Mouse (Mus musculus) kidney, postnatal 0 days (tissue): Measurements from ENCODE around the gene M6pr. TPM values are rescaled to one million over a fixed set of nuclear protein-coding genes. Genes with fewer than 3 reads are reported as not detected.

Experiments
- ATAC-seq: fragments of 200-750 bp; cut with Nextera tagmentation; replicated peaks from 2 replicates; pipeline ENCODE4 v1.8.0; 2017; ENCODE audit warnings: low read depth, moderate number of reproducible peaks, moderate TSS enrichment, moderate library complexity; ENCODE audit not compliant: low FRiP score
- DNase-seq: peaks from one replicate; pipeline ENCODE4 v3.0.0-alpha.2; 2016; ENCODE audit warnings: low spot score
- H3K27ac ChIP-seq: fragments of 300-500 bp; sonication (generic); 2 replicates; pipeline ENCODE4 v1.5.1; 2014; ENCODE audit warnings: mild to moderate bottlenecking
- H3K27me3 ChIP-seq: fragments of 300-500 bp; sonication (generic); 2 replicates; pipeline ENCODE4 v1.6.1; 2014; ENCODE audit warnings: low read length, mixed read lengths; ENCODE audit not compliant: insufficient read depth
- H3K36me3 ChIP-seq: fragments of 300-500 bp; sonication (generic); 2 replicates; pipeline ENCODE4 v1.6.1; 2014; ENCODE audit warnings: low read length, mixed read lengths; ENCODE audit not compliant: insufficient read depth
- H3K4me1 ChIP-seq: fragments of 300-500 bp; sonication (generic); replicated peaks from 2 replicates; pipeline ENCODE4 v1.6.1; 2014; ENCODE audit warnings: antibody characterized with exemption, low read length, mixed read lengths; ENCODE audit not compliant: insufficient read depth
- H3K4me2 ChIP-seq: fragments of 300-500 bp; sonication (generic); 2 replicates; pipeline ENCODE4 v1.6.1; 2014; ENCODE audit warnings: mild to moderate bottlenecking, low read length, moderate library complexity, mixed read lengths
- H3K4me3 ChIP-seq: fragments of 300-500 bp; sonication (generic); replicated peaks from 2 replicates; pipeline ENCODE4 v1.5.1; 2014; ENCODE audit warnings: low read depth, low read length
- H3K9ac ChIP-seq: fragments of 300-500 bp; sonication (generic); 2 replicates; pipeline ENCODE4 v1.6.1; 2014; ENCODE audit warnings: low read depth, low read length
- H3K9me3 ChIP-seq: fragments of 300-500 bp; sonication (generic); replicated peaks from 2 replicates; pipeline ENCODE4 v1.6.1; 2016; ENCODE audit warnings: low read length, inconsistent platforms, mixed read lengths
- CTCF ChIP-seq: IDR thresholded peaks from 2 replicates; pipeline ENCODE4 v1.5.1; 2016; ENCODE audit warnings: antibody characterized with exemption, low read depth, mild to moderate bottlenecking, moderate library complexity
- WGBS: fragments of 180-500 bp; shearing (Covaris S2); extraction: QIAGEN DNeasy Blood & Tissue Kit; methylation state at CpG from one replicate; pipeline ENCODE4 v1.1.7; 2014; 5-methylcytosine and 5-hydroxymethylcytosine counted together
- polyA plus RNA-seq: library from polyadenylated mRNA; unstranded; fragments of >200 nt; fragmentation: Nextera tagmentation; extraction: Ambion mirVana; gene quantifications from 2 replicates; pipeline ENCODE4 v1.2.1, GENCODE M21; 2015

Gene M6pr
- 130 and 138 TPM in 2 replicates for polyA plus RNA-seq

- peak within 1 kb of the TSS; percentile 75 for H3K4me2 ChIP-seq
- peak within 1 kb of the TSS; percentile 70 for H3K4me3 ChIP-seq
- peaks cover 10% of the 10 kb centered on the region for H3K36me3 ChIP-seq
- ATAC-seq (peak; percentile 99), DNase-seq (peak; percentile 99)
- WGBS, result under 1% methylated on average over 49 of the region's 49 CpGs
- H3K9ac ChIP-seq, result peak within 1 kb of the TSS; percentile 77
- TF ChIP-seq CTCF, result peak; percentile 83
- no peaks in the 10 kb centered on the region for H3K9me3 ChIP-seq
- H3K27ac ChIP-seq, result peak within 1 kb of the TSS; percentile 72
- H3K27me3 ChIP-seq, result no peaks in the 10 kb centered on the region
- H3K4me1 ChIP-seq, result peaks cover 10% of the 10 kb centered on the region; the same call in 1 of the 2 replicates
Measured at GRCm38 (mm10) chr6:122308505-122309393, at the start of gene M6pr. TSS of gene M6pr (plus strand) at chr6:122308720.

- ATAC-seq (no peak), DNase-seq (no peak)
- no peak overlapping the region for H3K4me3 ChIP-seq
- TF ChIP-seq CTCF, result no peak
- no peaks in the 10 kb centered on the region for H3K4me1 ChIP-seq
- 83% methylated on average over 8 of the region's 8 CpGs for WGBS
- no peak overlapping the region for H3K4me2 ChIP-seq
- no peak overlapping the region for H3K9ac ChIP-seq
- H3K36me3 ChIP-seq, result no peaks in the 10 kb centered on the region
- H3K27ac ChIP-seq, result no peak overlapping the region
- no peaks in the 10 kb centered on the region for H3K9me3 ChIP-seq
- no peaks in the 10 kb centered on the region for H3K27me3 ChIP-seq
Measured at GRCm38 (mm10) chr6:122262543-122262942, 46.0 kb upstream of the M6pr start.

- Histone ChIP-seq H3K27me3 (no peaks in the 10 kb centered on the region), H3K36me3 (no peaks in the 10 kb centered on the region), H3K9me3 (no peaks in the 10 kb centered on the region), H3K4me2 (no peak overlapping the region), H3K27ac (no peak overlapping the region), H3K9ac (no peak overlapping the region), H3K4me3 (no peak overlapping the region), H3K4me1 (no peaks in the 10 kb centered on the region)
- DNase-seq (no peak), ATAC-seq (no peak; the same call in 1 of the 2 replicates)
- WGBS, result 42% methylated on average over 3 of the region's 3 CpGs
- TF ChIP-seq CTCF, result no peak
Measured at GRCm38 (mm10) chr6:122268561-122268960, 40.0 kb upstream of the M6pr start.

DNA sequence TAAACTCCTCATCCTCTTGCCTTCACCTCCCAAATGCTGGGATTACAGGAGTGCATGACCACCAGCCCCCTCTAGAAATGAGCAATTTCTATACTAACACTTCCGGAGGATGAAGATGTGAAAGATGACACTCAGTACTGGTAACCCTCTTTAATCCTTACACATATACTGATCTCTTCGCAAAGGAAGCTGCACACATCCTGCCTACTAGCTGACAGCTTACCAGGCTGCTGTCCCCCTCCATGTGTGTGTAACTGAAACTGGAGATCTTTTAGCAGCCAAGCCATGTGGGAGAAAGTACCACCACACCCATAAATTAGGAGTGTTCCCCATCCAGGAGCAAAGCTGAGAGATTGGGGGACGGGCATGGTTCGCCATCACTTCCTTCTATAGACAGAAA lies 39.4 kb upstream of the M6pr start:
- H3K4me3 ChIP-seq, result no peak overlapping the region
- no peak overlapping the region for H3K9ac ChIP-seq
- ATAC-seq (no peak), DNase-seq (no peak)
- no peaks in the 10 kb centered on the region for H3K36me3 ChIP-seq
- H3K27ac ChIP-seq, result no peak overlapping the region
- 47% methylated on average over 4 of the region's 4 CpGs for whole genome bisulfite sequencing
- H3K9me3 ChIP-seq, result no peaks in the 10 kb centered on the region
- no peak for TF ChIP-seq CTCF
- H3K27me3 ChIP-seq, result no peaks in the 10 kb centered on the region
- no peaks in the 10 kb centered on the region for H3K4me1 ChIP-seq
- no peak overlapping the region for H3K4me2 ChIP-seq

DNA sequence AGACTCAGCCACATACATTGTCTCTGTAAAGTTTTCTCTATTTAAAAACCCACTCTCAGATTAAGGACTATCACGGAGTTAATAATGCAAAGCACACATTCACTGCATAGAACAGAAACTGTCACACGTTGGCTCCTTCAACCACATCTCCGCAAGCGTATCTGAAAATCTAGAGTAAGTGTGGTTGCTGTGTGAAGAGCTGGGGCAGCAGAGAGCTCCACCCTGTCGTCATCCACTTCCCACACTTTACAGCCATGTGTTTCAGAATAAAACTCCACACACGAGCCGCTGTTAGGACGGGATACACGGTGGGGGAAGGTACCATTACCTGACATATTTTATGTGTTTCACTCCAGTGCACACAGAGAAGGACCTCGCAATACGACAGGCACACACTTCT lies 38.4 kb upstream of the M6pr start:
- 53% methylated on average over 11 of the region's 11 CpGs for WGBS
- TF ChIP-seq CTCF, result no peak
- Histone ChIP-seq H3K27me3 (no peaks in the 10 kb centered on the region), H3K9me3 (no peaks in the 10 kb centered on the region), H3K27ac (no peak overlapping the region), H3K36me3 (no peaks in the 10 kb centered on the region), H3K9ac (no peak overlapping the region), H3K4me2 (no peak overlapping the region), H3K4me3 (no peak overlapping the region), H3K4me1 (no peaks in the 10 kb centered on the region)
- DNase-seq (no peak), ATAC-seq (no peak)

- H3K27ac ChIP-seq, result no peak overlapping the region
- H3K9ac ChIP-seq, result no peak overlapping the region
- no peak overlapping the region for H3K4me2 ChIP-seq
- no peak for ATAC-seq
- no peaks in the 10 kb centered on the region for H3K27me3 ChIP-seq
- TF ChIP-seq CTCF, result no peak
- DNase-seq, result no peak
- H3K4me3 ChIP-seq, result no peak overlapping the region
- whole genome bisulfite sequencing, result 60% methylated on average over 5 of the region's 5 CpGs
- no peaks in the 10 kb centered on the region for H3K9me3 ChIP-seq
- H3K4me1 ChIP-seq, result no peaks in the 10 kb centered on the region
- no peaks in the 10 kb centered on the region for H3K36me3 ChIP-seq
Measured at GRCm38 (mm10) chr6:122274546-122274945, 34.0 kb upstream of the M6pr start.
